Mouse (Mus musculus): ENCODE data around the gene F12.

DNA sequence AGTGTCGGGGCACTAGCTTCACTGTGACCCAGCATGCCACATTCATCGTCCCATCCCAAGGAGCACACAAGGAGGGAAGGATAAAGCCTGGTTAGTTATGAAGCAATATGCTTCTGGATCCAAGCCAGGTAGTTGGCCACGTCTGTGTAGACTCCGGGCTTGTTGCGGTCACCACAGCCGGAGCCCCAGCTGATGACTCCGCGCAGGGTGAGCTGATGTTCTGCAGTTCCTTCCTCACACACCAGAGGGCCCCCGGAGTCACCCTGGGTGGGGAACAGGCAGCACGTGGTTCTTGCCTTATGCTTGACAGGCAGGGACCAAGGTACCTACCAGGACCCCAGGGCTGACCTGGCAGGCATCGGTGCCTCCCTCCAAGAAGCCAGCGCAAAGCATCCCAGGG, 8.6 kb downstream of the F12 start:
- TF ChIP-seq POLR2A (IDR thresholded peaks at IDR 0.05; ENCODE audit: low read depth, low read length) (0 out of 2 replicates have a peak, but pooled peaks have one; percentile 20), CTCF (IDR thresholded peaks at IDR 0.05; ENCODE audit: extremely low read depth, insufficient read length, insufficient replicate concordance, low read depth, low read length) (peak; percentile 80)
